Mouse (Mus musculus) lung, embryonic 14.5 days (tissue): ENCODE measurements around the gene 1700014D04Rik. TPM values are rescaled to one million over a fixed set of nuclear protein-coding genes. Genes with fewer than 3 reads are reported as not detected.

ENCODE experiments used
- ATAC-seq: fragments of 200-750 bp; cut with Nextera tagmentation; 2 replicates; pipeline ENCODE4 v1.8.0; 2017; ENCODE audit warnings: mild to moderate bottlenecking, moderate TSS enrichment, moderate library complexity; ENCODE audit not compliant: insufficient read depth
- DNase-seq: peaks from one replicate; pipeline ENCODE4 v3.0.0-alpha.2; 2015
- H3K27ac ChIP-seq: fragments of 300-500 bp; sonication (generic); 2 replicates; pipeline ENCODE4 v1.5.1; 2014; ENCODE audit warnings: low read depth, mild to moderate bottlenecking, moderate library complexity
- H3K27me3 ChIP-seq: fragments of 300-500 bp; sonication (generic); 2 replicates; pipeline ENCODE4 v1.6.1; 2014; ENCODE audit warnings: low read length, control low read depth; ENCODE audit not compliant: insufficient read depth
- H3K36me3 ChIP-seq: fragments of 300-500 bp; sonication (generic); 2 replicates; pipeline ENCODE4 v1.6.1; 2014; ENCODE audit warnings: control low read depth; ENCODE audit not compliant: insufficient read depth
- H3K4me1 ChIP-seq: fragments of 300-500 bp; sonication (generic); 2 replicates; pipeline ENCODE4 v1.6.1; 2014; ENCODE audit warnings: antibody characterized with exemption, control low read depth; ENCODE audit not compliant: insufficient read depth
- H3K4me2 ChIP-seq: fragments of 300-500 bp; sonication (generic); 2 replicates; pipeline ENCODE4 v1.6.1; 2014; ENCODE audit warnings: mild to moderate bottlenecking
- H3K4me3 ChIP-seq: fragments of 300-500 bp; sonication (generic); 2 replicates; pipeline ENCODE4 v1.5.1; 2014; ENCODE audit warnings: low read depth, low read length
- H3K9ac ChIP-seq: fragments of 300-500 bp; sonication (generic); 2 replicates; pipeline ENCODE4 v1.6.1; 2014
- H3K9me3 ChIP-seq: fragments of 300-500 bp; sonication (generic); 2 replicates; pipeline ENCODE4 v1.6.1; 2016; ENCODE audit warnings: low read depth, low read length, control low read depth
- CTCF ChIP-seq: IDR thresholded peaks from 2 replicates; pipeline ENCODE4 v1.5.1; 2016; ENCODE audit warnings: antibody characterized with exemption, low read depth
- whole genome bisulfite sequencing: fragments of 180-500 bp; shearing (Covaris S2); extraction: QIAGEN DNeasy Blood & Tissue Kit; methylation state at CpG from one replicate; pipeline ENCODE4 v1.1.7; 2014; 5-methylcytosine and 5-hydroxymethylcytosine counted together
- polyA plus RNA-seq: library from polyadenylated mRNA; unstranded; fragments of >200 nt; fragmentation: Nextera tagmentation; extraction: Ambion mirVana; gene quantifications from 2 replicates; pipeline ENCODE4 v1.2.1, GENCODE M21; 2014

The 1700014D04Rik gene
- polyA plus RNA-seq, 1 experiment from 2014 or later = 0.24 TPM

DNA sequence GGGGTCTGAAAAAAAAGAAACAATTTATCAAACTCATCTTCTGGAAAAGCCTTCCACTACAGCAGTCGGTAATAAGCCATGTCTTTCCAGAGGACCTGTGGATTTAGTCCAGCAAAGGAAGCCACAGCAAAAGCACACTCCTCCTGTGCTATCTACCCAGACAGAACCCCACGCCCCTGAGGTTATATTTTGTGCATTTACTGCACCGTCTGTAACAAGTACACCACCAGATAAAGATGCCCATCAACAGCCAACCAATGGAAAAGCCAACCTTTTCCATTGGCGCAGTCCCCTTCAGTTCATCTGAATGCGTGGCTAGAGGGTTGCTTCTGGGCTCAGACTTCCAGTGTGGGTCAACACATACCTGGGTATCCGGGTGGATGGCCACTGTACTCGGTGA is 16.2 kb upstream of the 1700014D04Rik start:
- no peak for DNase-seq
- no peaks in the 10 kb centered on the region for H3K27me3 ChIP-seq
- WGBS = 85% methylated on average over 7 of the region's 7 CpGs
- no peak overlapping the region for H3K9ac ChIP-seq
- no peak overlapping the region for H3K27ac ChIP-seq
- no peak for ATAC-seq
- no peak overlapping the region for H3K4me3 ChIP-seq
- no peaks in the 10 kb centered on the region for H3K9me3 ChIP-seq
- no peak overlapping the region for H3K4me2 ChIP-seq
- H3K4me1 ChIP-seq = peaks cover 8% of the 10 kb centered on the region
- no peak for TF ChIP-seq CTCF
- peaks cover 45% of the 10 kb centered on the region for H3K36me3 ChIP-seq

DNA sequence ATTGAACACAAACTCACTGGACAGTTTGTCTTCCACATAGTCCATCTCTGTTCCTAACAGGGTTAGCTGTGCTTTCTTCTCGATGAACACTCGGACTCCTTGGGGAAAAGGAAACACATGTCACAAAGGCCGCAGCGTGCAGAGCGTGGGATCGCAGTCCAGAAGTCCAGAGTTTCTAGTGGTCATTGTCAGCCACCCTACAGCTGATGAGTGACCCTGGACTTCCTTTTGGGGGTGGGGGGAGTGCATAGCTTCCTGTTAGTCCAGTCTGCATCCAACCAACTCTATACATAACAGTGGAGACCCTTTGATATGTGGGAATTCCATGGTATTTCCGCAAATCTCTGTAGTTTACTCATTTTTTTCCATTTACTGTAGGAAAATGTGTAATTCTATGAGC is 10.4 kb upstream of the 1700014D04Rik start:
- H3K36me3 ChIP-seq = peaks cover 52% of the 10 kb centered on the region
- WGBS = 83% methylated on average over 7 of the region's 7 CpGs
- H3K4me1 ChIP-seq = no peaks in the 10 kb centered on the region
- ATAC-seq = no peak
- no peak overlapping the region for H3K9ac ChIP-seq
- no peak for DNase-seq
- no peaks in the 10 kb centered on the region for H3K27me3 ChIP-seq
- no peak overlapping the region for H3K27ac ChIP-seq
- H3K4me3 ChIP-seq = no peak overlapping the region
- no peak overlapping the region for H3K4me2 ChIP-seq
- H3K9me3 ChIP-seq = no peaks in the 10 kb centered on the region
- no peak for TF ChIP-seq CTCF

DNA sequence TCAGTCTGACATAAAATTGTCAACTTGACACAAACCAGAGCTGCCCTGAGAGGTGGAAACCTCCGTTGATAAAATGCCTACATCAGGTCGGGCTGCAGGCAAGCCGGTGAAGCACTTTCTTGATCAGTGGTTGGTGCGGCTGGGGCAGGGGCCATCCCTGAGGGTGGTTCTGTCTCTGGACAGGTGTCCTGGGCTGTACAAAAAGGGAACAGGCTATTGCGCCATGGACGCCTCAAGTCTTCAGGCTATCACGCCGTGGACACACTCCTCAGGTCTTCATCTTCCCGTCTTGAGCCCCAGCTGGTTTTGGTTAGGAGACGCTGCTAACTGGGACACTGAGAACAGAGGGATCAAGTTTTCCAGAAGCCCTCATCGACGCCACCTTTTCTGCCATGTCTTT is 3.8 kb upstream of the 1700014D04Rik start:
- Histone ChIP-seq H3K27me3 (no peaks in the 10 kb centered on the region), H3K36me3 (peaks cover 10% of the 10 kb centered on the region), H3K4me1 (no peaks in the 10 kb centered on the region), H3K9me3 (no peaks in the 10 kb centered on the region), H3K9ac (no peak overlapping the region), H3K27ac (no peak overlapping the region), H3K4me3 (no peak overlapping the region), H3K4me2 (no peak overlapping the region)
- no peak for TF ChIP-seq CTCF
- WGBS = 70% methylated on average over 12 of the region's 12 CpGs
- ATAC-seq (no peak), DNase-seq (no peak)

DNA sequence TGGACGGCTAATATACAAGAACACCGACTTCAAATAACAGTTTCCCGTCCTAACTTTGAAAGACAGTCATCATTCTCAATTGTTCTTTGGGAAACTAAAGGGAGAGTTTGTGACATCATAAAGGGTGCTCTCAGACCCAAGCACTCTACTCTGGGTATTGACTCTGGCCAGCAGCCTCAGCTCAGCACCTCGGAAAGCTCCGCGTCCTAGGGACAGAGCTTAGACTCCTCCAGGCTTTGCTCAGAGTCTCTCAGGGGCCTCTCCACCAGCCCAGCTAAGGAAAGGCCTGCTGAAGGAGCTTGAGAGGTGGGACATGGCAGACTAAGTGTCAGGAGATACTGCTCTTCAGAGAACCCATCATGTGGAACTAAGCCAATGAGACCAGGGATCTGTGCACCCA is 388 bp downstream of the 1700014D04Rik start:
- ATAC-seq = no peak
- Histone ChIP-seq H3K36me3 (no peaks in the 10 kb centered on the region), H3K9me3 (no peaks in the 10 kb centered on the region), H3K4me1 (no peaks in the 10 kb centered on the region), H3K27me3 (no peaks in the 10 kb centered on the region), H3K4me3 (no peak overlapping the region), H3K27ac (no peak overlapping the region), H3K9ac (no peak overlapping the region), H3K4me2 (no peak overlapping the region)
- WGBS = 62% methylated on average over 6 of the region's 6 CpGs
- no peak for TF ChIP-seq CTCF
- peak; percentile 61 for DNase-seq

GRCm38 (mm10) chr13:59745462-59745861 is 1.1 kb downstream of the 1700014D04Rik start:
- WGBS = 79% methylated on average over 6 of the region's 6 CpGs
- H3K4me3 ChIP-seq = no peak overlapping the region
- no peaks in the 10 kb centered on the region for H3K27me3 ChIP-seq
- no peaks in the 10 kb centered on the region for H3K9me3 ChIP-seq
- H3K4me2 ChIP-seq = no peak overlapping the region
- no peak overlapping the region for H3K27ac ChIP-seq
- no peak for TF ChIP-seq CTCF
- ATAC-seq = no peak
- H3K4me1 ChIP-seq = no peaks in the 10 kb centered on the region
- no peaks in the 10 kb centered on the region for H3K36me3 ChIP-seq
- H3K9ac ChIP-seq = no peak overlapping the region
- no peak for DNase-seq

DNA sequence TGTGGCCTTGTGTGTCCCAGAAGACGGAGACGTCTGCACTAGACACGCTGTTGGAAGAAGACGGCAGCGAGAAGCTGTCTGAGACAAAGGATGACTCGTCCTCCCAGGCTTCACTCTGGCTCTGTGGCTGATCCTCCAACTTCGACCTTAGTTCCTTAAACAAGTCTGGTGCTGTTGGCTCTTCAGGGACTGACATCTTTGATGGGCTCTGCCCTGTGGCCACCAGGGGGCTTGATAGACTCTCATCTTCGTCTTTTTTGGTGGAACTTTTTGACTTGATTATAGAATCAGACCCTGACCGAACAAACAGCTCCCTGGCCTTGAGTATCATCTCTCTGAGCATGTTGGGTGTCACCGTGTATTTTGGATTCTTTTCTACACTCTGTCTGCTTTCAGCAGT is 4.9 kb downstream of the 1700014D04Rik start:
- Histone ChIP-seq H3K4me3 (no peak overlapping the region), H3K4me1 (no peaks in the 10 kb centered on the region), H3K27ac (no peak overlapping the region), H3K27me3 (no peaks in the 10 kb centered on the region), H3K4me2 (no peak overlapping the region), H3K9me3 (no peaks in the 10 kb centered on the region), H3K36me3 (no peaks in the 10 kb centered on the region), H3K9ac (no peak overlapping the region)
- ATAC-seq (no peak), DNase-seq (peak; percentile 51)
- 70% methylated on average over 10 of the region's 10 CpGs for WGBS
- TF ChIP-seq CTCF = peak; percentile 58

GRCm38 (mm10) chr13:59741096-59741495 is 5.5 kb downstream of the 1700014D04Rik start:
- TF ChIP-seq CTCF = no peak
- no peak overlapping the region for H3K27ac ChIP-seq
- H3K36me3 ChIP-seq = no peaks in the 10 kb centered on the region
- DNase-seq = peak; percentile 17
- no peaks in the 10 kb centered on the region for H3K27me3 ChIP-seq
- H3K4me3 ChIP-seq = no peak overlapping the region
- no peak for ATAC-seq
- no peaks in the 10 kb centered on the region for H3K9me3 ChIP-seq
- H3K9ac ChIP-seq = no peak overlapping the region
- no peaks in the 10 kb centered on the region for H3K4me1 ChIP-seq
- 70% methylated on average over 11 of the region's 11 CpGs for WGBS
- H3K4me2 ChIP-seq = no peak overlapping the region

DNA sequence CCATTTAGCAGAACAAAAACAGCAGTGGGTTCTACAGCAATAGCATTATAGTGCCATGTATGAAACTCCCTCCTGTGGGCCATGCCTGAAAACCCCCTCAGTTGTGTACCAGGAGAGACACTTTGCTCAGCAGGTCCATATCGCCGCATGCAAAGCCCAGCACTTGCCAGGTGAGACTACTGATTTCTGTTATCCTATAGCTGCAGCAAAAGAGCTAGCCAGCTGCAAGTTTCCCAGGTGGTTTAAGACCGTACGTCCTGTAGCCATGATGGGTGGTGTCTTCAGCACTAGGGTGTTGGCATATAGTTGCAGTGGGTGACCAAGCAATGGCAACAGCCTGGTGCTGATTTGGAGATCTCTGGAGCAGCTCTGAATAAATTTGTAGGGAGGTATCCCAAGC is 7.2 kb downstream of the 1700014D04Rik start:
- Histone ChIP-seq H3K4me1 (no peaks in the 10 kb centered on the region), H3K27ac (no peak overlapping the region; the same call in 1 of the 2 replicates), H3K9me3 (no peaks in the 10 kb centered on the region), H3K27me3 (no peaks in the 10 kb centered on the region), H3K4me3 (no peak overlapping the region), H3K4me2 (no peak overlapping the region), H3K36me3 (no peaks in the 10 kb centered on the region), H3K9ac (no peak overlapping the region)
- DNase-seq = no peak
- ATAC-seq = no peak
- 87% methylated on average over 4 of the region's 4 CpGs for WGBS
- TF ChIP-seq CTCF = no peak
